Mouse (Mus musculus): ENCODE results near the gene Tango6. TPM values are rescaled to one million over a fixed set of nuclear protein-coding genes. Genes with fewer than 3 reads are reported as not detected.
A peak's percentile ranks its signal among the peaks of the same experiment; 100 is the strongest.

Tango6 gene
- total RNA-seq, 4 experiments from 2014 or later = 10.6 to 11.9 (median 11.5) TPM

- no peak for DNase-seq (ENCODE audit: low spot score in 2 of 2)
Measured at GRCm38 (mm10) chr8:106816431-106817170, 133.7 kb downstream of the Tango6 start.

- no peak for DNase-seq (ENCODE audit: low spot score in 2 of 2)
Measured at GRCm38 (mm10) chr8:106817171-106817545, 134.3 kb downstream of the Tango6 start.

- DNase-seq (ENCODE audit: low spot score in 2 of 2) = no peak
Measured at GRCm38 (mm10) chr8:106818626-106819515, 136.0 kb downstream of the Tango6 start.

GRCm38 (mm10) chr8:106819581-106819980 is 136.7 kb downstream of the Tango6 start:
- DNase-seq (ENCODE audit: low spot score in 2 of 2) = no peak

GRCm38 (mm10) chr8:106820553-106821515 is 138.0 kb downstream of the Tango6 start:
- DNase-seq (ENCODE audit: low spot score in 2 of 2) = peak; percentile 23 to 48

GRCm38 (mm10) chr8:106828921-106829320 is 146.1 kb downstream of the Tango6 start:
- no peak for DNase-seq (ENCODE audit: low spot score in 2 of 2)

- DNase-seq (ENCODE audit: low spot score in 2 of 2) = no peak
Measured at GRCm38 (mm10) chr8:106829526-106830045, 146.7 kb downstream of the Tango6 start.

GRCm38 (mm10) chr8:106834899-106835298 is 152.0 kb downstream of the Tango6 start:
- no peak for DNase-seq (ENCODE audit: low spot score in 2 of 2)

- DNase-seq (ENCODE audit: low spot score in 2 of 2) = no peak
Measured at GRCm38 (mm10) chr8:106836525-106836924, 153.7 kb downstream of the Tango6 start.

GRCm38 (mm10) chr8:106838803-106839202 is 155.9 kb downstream of the Tango6 start:
- no peak for DNase-seq (ENCODE audit: low spot score in 2 of 2)

GRCm38 (mm10) chr8:106839209-106840001 is 156.5 kb downstream of the Tango6 start:
- DNase-seq (ENCODE audit: low spot score in 2 of 2) = no peak

- DNase-seq (ENCODE audit: low spot score in 2 of 2) = no peak
Measured at GRCm38 (mm10) chr8:106850034-106850433, 167.2 kb downstream of the Tango6 start.

- no peak for DNase-seq (ENCODE audit: low spot score in 2 of 2)
Measured at GRCm38 (mm10) chr8:106854534-106855241, 171.8 kb downstream of the Tango6 start.

- DNase-seq (ENCODE audit: low spot score in 2 of 2) = no peak
Measured at GRCm38 (mm10) chr8:106855242-106855562, 172.3 kb downstream of the Tango6 start.

- no peak for DNase-seq (ENCODE audit: low spot score in 2 of 2)
Measured at GRCm38 (mm10) chr8:106862845-106863244, 180.0 kb downstream of the Tango6 start.

- DNase-seq (ENCODE audit: low spot score in 2 of 2) = no peak
Measured at GRCm38 (mm10) chr8:106865354-106865753, 182.5 kb downstream of the Tango6 start.

GRCm38 (mm10) chr8:106870051-106870450 is 187.2 kb downstream of the Tango6 start, which contains the start of gene Has3:
Has3 (plus strand) TSS chr8:106870242.
- no peak for DNase-seq (ENCODE audit: low spot score in 2 of 2)

- DNase-seq (ENCODE audit: low spot score in 2 of 2) = peak; percentile 26 to 42
Measured at GRCm38 (mm10) chr8:106870537-106871327, 187.9 kb downstream of the Tango6 start.
